Mouse (Mus musculus) monocyte, adult 2 months (primary cell): ENCODE measurements around the gene Cldn7.
A peak's percentile ranks its signal among the peaks of the same experiment; 100 is the strongest.
"Not testable (repeated sequence)": the region's sequence is repeated elsewhere in the genome, so short reads cannot be mapped to it uniquely, and the experiment has no call there.

Experiments used
- DNase-seq, 2 experiments: peaks; one replicate each; pipeline ENCODE4 v3.0.0; 2022; ENCODE audit warnings: low spot score in 2 of 2, low read depth in 1 of 2

Cldn7 gene

DNA sequence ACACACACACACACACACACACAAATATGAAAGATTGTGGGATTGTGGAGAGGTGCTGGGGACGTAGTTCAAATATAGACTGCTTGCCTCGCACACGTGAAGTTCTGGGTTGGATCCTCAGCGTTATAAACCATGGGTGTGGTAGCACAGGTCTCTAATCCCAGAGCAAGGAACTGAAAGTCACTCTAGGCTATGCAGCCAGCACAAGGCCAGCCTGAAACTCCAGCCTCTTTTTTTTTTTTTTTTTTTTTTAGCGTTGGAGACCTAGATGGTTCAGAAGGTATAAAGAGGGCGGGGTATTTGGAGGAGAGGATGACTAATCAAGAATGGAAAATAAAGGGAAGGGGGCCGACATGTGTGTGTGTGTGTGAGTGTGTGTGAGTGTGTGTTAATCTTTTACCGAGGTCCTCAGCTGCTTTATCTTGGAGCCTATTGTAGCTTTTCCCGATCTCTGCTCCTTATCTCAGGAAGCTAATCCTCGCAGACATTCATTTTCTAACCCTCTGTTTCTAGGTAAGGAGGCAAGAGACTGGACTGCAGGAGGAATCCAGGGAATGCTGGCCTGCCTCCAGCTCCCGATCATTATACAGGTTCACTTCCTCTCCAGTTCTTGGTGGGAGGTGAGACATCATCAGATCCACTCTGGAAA lies 11.2 kb upstream of the Cldn7 start:
- no peak for DNase-seq

DNA sequence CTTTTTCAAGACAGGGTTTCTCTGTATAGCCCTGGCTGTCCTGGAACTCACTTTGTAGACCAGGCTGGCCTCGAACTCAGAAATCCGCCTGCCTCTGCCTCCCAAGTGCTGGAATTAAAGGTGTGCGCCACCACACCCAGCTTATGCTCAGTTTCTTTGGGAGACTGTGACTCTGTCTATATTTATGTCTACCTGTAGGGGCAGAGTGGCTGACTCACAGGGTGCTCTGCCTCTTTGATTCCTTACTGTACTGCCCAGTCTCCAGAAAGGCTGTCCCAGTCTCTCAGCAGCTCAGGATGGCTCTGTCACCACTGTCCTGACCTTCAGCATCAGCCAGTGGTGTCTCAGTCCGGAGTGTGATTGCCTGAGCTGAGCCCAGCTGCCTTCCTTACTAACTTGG lies 9.0 kb upstream of the Cldn7 start:
- DNase-seq: not testable (repeated sequence)

DNA sequence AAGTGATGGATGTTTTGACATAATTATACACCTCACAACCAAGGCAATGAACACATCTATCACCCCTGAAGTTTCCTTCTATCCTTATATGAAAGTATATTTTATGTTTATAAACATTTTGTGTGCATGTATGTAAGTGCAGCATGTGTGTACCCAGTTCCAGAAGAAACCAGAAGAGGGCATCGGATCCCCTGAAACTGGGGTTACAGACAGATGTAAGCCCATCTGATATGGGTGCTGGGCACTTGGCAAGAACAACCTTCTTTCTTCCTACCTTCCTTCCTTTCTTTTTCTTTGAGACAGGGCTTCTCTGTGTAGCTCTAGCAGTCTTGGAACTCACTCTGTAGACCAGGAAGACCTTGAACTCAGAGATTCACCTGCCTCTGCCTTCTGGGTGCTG lies 8.4 kb upstream of the Cldn7 start:
- DNase-seq: no peak

DNA sequence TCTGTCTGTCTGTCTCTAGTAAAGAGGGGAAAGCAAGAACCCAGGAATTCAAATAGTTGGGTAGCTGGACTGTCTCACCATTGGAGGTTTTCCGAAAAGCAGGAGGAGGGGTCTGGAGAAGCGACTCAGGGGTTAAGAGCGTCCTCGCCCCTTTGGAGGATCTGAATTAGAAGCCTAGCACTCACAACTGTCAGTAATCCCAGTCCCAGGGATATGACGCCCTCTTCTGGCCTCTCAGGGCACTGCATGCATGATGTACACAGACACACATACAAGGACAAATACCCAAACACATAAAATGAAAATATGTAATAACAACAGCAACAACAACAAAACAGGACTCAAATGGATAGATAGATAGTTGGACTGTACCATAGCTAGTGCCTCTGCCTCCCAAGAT lies 4.0 kb upstream of the Cldn7 start:
- DNase-seq: no peak

DNA sequence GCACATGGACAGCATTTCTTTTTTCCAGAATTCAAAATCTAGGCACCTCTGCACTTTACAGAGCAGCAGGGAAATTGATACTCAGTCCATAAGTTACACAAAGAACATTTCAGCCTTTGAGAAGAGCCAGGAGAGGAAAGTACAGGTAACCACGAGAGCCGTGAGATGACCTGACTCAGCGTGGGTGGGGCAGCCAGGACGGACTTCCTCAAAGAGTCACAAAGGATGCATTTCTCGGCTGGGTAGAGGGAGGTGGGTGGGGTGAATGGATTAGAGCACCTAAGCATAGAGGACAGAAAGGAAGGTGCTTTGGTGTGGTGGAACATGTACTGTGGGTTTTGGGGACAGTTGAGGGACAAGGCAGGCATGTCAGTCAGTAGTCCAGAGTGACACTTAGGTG lies 2.7 kb upstream of the Cldn7 start:
- no peak for DNase-seq

DNA sequence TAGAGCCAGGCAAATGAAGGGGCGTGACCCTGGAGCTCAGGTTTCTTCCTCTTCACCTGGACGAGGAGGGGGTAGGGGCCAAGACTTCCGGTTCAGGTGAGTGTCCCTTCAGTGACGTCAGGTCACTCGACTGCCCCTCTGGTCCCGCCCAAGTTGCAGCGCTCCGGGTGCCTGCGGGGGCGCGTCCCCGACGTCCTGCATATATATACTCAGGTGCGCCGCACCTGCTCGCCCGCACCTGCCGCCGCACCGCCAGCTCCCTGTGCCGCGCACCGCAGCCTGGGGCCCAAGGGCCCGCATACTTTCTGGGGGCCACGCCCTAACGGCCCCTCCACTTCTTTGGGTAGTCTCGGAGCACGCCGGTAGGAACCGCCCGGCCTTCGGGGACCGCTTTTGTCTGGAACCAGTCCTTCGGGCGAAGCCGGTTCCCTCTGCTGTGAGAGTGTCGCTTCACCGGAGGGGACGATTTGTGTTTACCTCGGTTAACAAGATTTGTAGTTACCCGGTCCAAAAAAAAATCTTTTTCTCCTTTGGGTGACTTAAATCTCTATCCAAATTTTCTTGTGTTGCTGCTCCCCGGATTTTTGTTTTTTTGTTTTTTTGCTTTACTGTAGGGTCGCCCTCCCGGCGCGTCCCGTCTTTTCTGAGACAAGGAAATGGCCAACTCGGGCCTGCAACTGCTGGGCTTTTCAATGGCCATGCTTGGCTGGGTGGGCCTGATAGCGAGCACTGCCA lies 859 bp downstream of the Cldn7 start:
- no peak for DNase-seq

DNA sequence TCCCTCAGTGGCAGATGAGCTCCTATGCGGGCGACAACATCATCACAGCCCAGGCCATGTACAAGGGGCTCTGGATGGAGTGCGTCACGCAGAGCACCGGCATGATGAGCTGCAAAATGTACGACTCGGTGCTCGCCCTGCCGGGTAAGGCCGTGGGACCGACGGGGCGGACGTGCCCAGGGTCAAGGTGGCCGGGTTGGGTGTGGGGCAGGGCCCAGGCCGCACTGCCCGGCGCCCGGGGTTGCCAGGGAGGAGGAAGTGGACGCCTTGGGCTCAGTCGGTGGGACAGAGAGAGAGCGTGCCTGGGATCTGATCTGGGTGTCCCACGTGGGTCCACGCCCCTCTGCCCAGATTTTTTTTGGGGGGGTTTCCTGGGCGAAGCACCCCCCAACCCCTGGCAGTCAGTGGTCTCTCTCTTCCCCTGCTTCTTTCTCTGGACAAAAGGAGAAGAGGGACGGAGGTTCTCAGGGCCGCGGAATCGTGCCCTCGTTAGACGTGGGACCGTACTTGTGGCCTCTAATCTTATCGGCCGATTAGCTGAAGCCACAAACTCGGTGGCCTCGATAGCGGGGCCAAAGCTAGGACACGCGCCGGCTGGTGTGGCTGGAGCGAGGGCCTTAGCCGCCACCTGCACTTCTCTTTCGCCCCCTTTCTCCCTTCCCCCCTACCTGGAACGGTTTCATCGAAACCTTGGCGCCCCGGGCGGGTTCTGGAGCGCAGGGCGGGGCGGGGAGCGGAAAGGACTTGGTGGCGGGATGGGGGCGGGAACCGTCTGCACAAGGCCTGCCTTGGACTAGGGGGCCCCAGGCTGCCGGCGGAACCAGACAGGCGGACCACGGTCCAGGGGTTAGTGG lies 1.7 kb downstream of the Cldn7 start:
- no peak for DNase-seq

DNA sequence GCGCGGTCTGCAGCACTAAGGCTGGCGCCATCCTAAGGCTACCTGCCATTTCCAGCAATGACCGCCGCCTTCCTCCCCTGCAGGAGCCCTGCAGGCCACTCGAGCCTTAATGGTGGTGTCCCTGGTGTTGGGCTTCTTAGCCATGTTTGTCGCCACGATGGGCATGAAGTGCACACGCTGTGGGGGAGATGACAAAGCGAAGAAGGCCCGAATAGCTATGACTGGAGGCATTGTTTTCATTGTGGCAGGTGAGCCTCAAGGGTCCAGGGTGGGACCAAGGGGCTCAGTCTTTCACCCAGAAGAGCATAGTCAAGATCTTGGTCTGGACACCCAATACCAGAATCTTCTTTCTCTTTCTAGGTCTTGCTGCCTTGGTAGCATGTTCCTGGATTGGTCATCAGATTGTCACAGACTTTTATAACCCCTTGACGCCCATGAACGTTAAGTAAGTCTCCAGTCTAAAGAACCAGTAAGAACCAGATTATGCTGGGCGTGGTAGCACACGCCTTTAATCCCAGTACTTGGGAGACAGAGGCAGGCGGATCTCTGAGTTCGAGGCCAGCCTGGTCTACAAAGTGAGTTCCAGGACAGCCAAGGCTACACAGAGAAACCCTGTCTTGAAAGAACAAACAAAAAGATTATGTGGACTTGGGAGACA lies 2.4 kb downstream of the Cldn7 start:
- no peak for DNase-seq

DNA sequence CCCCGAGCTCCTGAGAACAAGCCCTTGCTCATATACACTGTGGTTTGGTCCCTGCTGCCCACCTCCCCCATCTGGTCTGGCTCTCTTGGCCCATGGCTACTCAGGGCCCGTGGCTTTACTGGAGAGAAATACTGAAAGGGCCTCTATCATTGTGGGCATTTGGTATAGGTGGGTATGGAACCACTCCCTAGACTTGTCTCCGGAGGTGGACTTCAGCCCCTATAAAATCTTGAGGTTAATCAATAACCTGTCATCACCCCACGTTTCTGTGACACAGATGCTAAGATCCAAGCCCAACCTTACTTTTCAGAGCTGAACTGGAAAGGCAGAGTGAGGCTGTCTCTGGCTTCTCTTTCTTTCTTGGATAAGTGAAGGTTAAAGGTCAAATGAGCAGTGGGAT lies 4.2 kb downstream of the Cldn7 start:
- DNase-seq: no peak

DNA sequence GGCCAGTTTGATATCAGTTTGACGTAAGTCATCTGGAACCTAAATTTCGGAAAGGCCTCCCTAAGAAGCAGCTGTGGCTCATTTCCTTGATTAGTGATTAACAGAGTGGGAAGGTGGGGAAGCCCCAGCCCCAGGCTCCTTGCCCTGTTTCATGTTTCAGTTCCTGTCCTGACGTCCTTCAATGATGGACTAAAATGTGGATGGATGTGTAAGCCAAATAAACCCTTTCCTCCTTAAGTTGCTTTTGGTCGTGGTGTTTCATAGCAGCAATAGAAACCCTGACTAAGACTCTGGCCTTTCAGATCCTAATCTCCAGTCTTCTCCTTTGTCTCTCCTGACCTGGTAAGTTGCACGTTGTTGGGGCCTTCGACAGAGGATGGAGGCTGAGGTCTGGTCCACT lies 5.6 kb downstream of the Cldn7 start:
- DNase-seq: no peak

DNA sequence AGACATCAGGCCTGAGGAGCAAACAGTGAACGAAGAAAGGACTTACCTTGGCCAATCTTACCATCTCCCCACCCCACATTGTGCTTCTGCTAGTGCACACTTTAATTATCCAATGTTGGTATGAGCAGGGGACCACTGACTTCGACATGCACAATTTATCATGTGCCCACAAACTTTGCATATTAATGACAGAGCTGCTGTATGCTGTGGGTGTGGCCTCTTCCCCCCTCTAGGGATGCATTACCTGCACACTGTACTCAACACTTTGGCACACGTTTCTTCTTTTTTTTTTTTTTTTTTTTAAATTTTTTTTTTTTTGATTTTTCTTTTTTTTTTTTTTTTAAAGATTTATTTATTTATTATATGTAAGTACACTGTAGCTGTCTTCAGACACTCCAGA lies 6.2 kb downstream of the Cldn7 start:
- DNase-seq: no peak

DNA sequence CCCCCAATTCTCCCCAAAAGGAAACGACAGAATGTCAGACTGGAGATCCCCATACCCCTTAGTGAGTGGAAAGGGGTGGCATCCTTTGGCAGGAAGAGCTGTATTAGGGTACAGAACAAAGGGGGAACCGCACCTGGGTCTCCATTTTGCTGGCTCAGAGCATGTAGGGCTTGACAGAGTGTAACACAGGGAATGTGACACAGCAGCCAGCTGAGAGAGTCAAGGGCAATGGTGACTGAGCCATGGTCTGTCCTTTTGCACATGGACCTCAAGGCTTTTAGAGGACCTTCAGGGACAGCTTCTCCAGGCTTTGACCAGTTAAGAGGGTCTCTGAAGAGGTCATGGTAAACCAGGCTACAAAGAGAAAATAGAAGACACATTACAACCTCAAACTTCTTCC lies 10.3 kb downstream of the Cldn7 start:
- no peak for DNase-seq

DNA sequence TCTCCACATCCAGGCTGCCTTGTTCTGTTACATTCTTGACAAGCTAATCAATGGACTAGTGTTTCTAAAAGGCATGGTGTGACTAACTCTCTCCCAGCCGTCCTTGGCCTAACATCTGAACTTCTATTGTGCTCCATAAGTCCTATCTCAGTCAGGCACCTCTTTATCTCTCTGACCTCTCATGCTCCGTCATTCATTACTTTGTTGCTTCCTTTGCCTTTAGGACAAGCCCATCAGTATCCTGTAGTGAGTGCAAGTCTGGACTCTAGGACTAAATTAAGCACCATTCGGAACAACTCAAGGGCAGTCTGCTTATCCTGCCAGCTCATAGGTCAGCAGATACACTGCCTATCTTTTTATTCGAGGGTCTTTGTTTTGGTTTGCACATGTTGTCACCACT lies 11.7 kb downstream of the Cldn7 start:
- no peak for DNase-seq

DNA sequence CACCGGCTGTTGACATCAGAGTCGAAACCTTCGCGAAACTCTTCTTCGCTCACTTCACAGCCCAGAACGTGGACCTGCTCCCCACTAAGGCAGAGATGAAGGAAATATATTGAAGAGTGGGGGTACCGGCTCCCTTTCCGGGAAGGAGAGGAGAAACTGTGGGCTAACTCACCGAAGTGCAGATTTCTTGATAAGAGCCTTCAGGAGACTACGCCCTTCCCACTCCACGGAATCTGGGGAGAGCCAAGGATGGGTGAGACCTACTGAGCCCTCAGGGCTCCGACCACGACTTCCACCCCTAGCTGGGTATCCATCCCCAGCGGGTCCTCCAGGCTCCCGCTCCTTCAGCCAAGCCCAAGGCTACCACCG lies 15.2 kb downstream of the Cldn7 start:
- DNase-seq: no peak

DNA sequence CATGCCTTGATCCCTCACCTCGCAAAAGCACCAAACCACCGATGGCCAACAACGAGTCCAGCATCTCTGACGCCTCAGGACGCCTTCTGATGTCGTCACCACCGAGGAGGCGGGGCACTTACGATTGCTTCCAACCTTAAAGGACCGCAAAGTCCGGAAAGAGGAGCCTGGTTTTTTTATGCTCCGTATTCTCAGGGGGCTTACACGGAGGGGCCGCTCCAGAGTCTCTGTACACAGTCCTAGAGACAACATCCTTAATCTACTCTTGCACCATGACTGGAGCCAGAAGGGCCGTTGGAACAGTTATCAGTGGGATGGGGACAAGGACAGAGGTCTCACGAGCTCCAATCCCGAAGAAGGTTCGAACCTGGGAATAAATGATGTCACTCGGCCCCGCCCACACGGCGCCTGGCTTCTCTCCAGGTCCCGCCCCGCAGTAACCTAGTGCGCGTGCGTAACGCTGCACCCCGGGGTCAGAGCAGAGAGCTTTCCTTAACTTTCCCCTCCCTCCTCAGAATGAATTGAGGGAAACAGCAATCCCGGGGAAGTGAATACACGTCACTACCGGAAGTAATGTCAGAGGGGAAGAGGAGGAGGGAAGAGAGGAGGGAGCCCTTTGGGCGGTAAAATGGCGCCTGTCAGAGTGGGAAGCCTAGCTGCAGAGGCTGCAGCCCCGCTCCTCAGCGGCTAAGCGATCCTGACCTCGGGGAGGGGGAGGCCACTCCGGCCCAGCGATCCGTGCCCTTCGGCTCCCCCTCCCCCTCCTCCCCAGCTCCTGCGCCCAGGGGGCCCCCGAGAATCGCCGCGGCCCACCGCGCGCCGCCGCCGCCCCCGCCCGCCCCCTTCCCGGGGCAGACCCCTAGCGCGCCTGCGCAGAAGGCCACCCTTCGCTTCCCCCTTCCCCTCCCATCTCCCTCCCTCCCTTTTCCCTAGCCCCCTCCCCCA lies 15.9 kb downstream of the Cldn7 start:
- DNase-seq: peak; percentile 98

DNA sequence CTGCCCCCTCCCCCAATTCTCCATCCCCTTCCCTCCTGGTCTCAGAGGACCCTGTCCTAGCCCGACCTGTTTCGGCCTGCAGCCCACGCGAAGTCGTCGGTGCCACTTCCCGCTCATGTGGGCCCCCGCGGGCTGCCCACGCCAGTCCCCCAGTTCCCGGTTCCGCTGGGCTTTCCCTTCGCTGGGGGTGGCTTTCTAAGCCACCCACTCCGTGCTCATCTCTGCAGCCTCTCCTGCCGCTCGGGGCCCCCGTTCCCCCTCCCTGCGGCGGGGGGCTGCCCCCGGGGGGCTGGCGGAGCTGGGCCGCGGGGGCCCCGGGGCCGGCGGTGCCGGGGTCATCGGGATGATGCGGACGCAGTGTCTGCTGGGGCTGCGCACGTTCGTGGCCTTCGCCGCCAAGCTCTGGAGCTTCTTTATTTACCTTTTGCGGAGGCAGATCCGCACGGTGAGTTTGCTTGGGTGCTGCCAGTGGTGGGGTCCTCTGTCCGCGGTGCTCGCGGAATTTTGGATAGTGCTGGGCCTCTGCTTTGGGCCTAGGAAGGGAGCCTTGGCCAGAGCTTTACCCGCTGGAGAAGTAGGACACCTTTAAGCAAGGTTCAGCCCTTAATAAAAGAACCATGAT lies 16.7 kb downstream of the Cldn7 start, which contains the start of gene Ctdnep1:
TSS of gene Ctdnep1 (plus strand) at position 16 of the 622 bp plus-strand sequence.
- DNase-seq: no peak

DNA sequence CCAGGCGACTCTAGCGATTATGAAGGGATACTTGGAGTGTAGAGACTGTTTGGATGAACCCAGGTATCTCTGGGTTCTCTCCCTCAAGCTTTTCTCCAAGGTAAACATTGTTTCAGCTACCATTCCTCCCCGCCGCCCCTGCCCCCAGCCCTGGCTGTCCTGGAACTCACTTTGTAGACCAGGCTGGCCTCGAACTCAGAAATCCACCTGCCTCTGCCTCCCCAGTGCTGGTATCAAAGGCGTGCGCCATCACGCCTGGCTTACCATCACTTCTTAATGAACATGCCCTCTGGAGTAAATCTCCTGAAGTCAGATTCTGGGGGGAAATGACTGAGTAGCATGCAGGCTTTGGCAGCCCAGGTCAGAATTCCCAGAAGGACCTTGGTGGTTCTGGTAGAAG lies 17.6 kb downstream of the Cldn7 start, which contains the start of gene Elp5:
TSS of gene Elp5 (minus strand) at position 293 of the 400 bp plus-strand sequence.
- no peak for DNase-seq

DNA sequence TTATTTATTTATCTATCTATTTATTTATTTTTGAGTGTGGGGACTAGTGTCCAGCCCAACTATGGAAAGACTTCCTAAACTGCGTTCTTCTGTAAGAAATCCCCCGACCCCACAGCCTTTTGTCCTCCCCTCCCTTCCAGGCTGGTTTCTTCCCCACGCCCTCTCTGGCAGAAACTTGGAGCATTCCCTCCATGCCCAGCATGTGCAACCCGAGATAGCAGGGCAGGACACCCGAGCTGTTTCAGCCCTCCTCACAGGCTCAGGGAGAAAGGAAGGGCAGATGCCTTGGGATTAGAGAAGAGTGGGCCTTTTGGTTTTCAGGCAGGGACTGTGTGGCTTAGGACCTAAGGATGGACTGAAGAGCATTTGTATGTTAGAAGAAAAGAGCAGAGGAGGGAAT lies 18.3 kb downstream of the Cldn7 start:
- no peak for DNase-seq

DNA sequence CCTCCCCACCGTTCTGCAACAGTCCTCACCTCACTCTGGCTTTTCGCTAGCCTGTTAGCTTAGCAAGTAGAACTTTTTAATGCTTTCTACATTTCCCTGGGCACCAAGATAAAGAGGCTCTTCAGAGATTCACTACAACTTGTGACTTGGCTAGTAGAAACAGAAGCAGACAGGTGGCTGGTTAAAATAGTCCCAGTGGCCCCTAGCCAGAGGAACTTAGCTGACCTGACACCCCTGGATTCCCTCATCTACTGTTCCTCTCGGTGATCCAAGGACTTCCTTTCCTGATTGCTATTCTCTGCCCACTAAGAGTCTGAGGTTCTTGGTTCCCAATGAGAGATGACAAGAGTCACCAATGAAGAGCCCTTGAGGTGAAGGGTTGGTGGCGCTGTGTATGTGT lies 18.8 kb downstream of the Cldn7 start:
- no peak for DNase-seq

DNA sequence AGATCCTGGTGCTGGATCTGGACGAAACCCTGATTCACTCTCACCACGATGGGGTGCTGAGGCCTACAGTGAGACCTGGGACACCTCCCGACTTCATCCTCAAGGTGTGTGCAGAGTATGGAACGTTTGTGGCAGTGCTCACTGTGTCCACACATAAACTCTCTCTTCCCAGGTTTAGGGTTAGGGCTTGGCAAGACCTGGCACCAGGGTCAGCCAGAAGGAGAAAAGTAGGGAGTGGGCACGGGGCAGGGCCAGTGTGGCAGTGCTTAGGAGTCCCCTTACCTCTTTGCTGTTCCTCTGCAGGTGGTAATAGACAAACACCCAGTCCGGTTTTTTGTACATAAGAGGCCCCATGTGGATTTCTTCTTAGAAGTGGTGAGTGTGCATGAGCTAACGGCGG lies 19.9 kb downstream of the Cldn7 start:
- DNase-seq: no peak
